Mouse (Mus musculus): ENCODE data around the gene Ercc6. TPM values are rescaled to one million over a fixed set of nuclear protein-coding genes. Genes with fewer than 3 reads are reported as not detected.

Gene Ercc6
- polyA plus RNA-seq, 1 experiment from 2014 or later, result 14.3 TPM

DNA sequence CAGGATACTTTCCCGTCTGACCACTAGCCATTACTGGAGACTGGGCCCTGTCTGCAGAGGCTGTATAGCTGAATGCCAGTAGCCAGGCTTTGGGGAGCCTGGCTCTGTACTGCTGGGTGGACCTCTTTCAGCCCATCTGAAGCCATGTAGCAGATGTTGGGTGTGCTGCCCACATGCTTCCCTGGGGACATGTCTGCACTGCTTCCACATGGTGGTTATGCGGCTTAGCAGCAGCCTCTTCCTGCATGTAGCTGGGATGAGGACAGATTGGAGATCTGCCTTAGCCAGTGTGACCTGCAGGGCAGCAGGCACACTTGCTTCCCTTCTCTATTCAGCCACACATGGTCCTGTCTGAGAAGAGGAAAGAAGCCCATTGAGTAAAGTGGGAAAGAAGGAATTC lies 9.0 kb downstream of the Ercc6 start:
- Histone ChIP-seq H3K27me3 (replicated peaks) (no peaks in the 10 kb centered on the region), H3K4me2 (no peak overlapping the region), H3K4me1 (no peaks in the 10 kb centered on the region), H3K9me3 (no peaks in the 10 kb centered on the region), H3K36me3 (peaks cover 32% of the 10 kb centered on the region), H3K27ac (no peak overlapping the region), H3K9ac (no peak overlapping the region), H3K4me3 (replicated peaks) (no peak overlapping the region)
- WGBS, result 90% methylated on average over 2 of the region's 2 CpGs
- no peak for ATAC-seq (ENCODE audit: insufficient read depth, low FRiP score, low read depth)

GRCm38 (mm10) chr14:32524071-32524470 lies 10.8 kb downstream of the Ercc6 start:
- Histone ChIP-seq H3K27ac (no peak overlapping the region), H3K27me3 (replicated peaks) (no peaks in the 10 kb centered on the region), H3K36me3 (peaks cover 24% of the 10 kb centered on the region), H3K9me3 (no peaks in the 10 kb centered on the region), H3K4me1 (no peaks in the 10 kb centered on the region), H3K4me2 (no peak overlapping the region), H3K9ac (no peak overlapping the region), H3K4me3 (replicated peaks) (no peak overlapping the region)
- 72% methylated on average over 1 of the region's 1 CpGs for WGBS
- no peak for ATAC-seq (ENCODE audit: insufficient read depth, low FRiP score, low read depth)

DNA sequence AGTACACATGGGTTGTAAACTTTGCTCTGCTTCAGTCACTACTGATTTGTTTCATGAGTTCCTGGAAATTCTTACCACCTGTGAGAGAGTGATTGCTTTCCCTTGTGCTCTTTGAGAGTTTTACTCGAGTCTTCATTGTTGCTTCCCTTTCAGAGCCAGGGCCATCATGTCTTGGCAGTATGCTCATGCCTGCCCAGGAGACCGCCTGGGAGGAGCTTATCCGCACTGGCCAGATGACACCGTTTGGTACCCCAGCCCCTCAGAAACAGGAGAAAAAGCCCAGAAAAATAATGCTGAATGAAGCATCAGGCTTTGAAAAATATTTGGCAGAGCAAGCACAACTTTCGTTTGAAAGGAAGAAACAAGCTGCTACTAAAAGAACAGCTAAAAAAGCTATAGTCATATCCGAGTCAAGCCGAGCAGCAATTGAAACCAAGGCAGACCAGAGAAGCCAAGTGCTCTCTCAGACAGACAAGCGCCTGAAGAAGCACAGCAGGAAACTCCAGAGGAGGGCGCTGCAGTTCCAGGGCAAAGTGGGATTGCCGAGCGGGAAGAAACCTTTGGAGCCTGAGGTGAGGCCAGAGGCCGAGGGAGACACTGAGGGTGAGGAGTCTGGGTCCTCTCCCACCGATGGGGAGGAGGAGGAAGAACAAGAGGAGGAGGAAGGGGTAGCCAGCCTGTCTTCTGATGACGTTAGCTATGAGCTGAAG lies 12.8 kb downstream of the Ercc6 start:
- H3K4me2 ChIP-seq, result no peak overlapping the region
- H3K9me3 ChIP-seq, result no peaks in the 10 kb centered on the region
- H3K4me3 ChIP-seq (replicated peaks), result no peak overlapping the region
- no peak overlapping the region for H3K9ac ChIP-seq
- no peaks in the 10 kb centered on the region for H3K27me3 ChIP-seq (replicated peaks)
- H3K27ac ChIP-seq, result no peak overlapping the region
- no peak for ATAC-seq (ENCODE audit: insufficient read depth, low FRiP score, low read depth)
- 83% methylated on average over 14 of the region's 14 CpGs for WGBS
- peaks cover 11% of the 10 kb centered on the region; the same call in 1 of the 2 replicates for H3K36me3 ChIP-seq
- no peaks in the 10 kb centered on the region for H3K4me1 ChIP-seq

GRCm38 (mm10) chr14:32527211-32527610 lies 13.9 kb downstream of the Ercc6 start:
- Histone ChIP-seq H3K27ac (no peak overlapping the region), H3K27me3 (replicated peaks) (no peaks in the 10 kb centered on the region), H3K36me3 (peaks cover 6% of the 10 kb centered on the region; the same call in 1 of the 2 replicates), H3K4me3 (replicated peaks) (no peak overlapping the region), H3K4me2 (no peak overlapping the region), H3K9ac (no peak overlapping the region), H3K9me3 (no peaks in the 10 kb centered on the region), H3K4me1 (no peaks in the 10 kb centered on the region)
- no peak for ATAC-seq (ENCODE audit: insufficient read depth, low FRiP score, low read depth)
- 91% methylated on average over 9 of the region's 9 CpGs for WGBS

DNA sequence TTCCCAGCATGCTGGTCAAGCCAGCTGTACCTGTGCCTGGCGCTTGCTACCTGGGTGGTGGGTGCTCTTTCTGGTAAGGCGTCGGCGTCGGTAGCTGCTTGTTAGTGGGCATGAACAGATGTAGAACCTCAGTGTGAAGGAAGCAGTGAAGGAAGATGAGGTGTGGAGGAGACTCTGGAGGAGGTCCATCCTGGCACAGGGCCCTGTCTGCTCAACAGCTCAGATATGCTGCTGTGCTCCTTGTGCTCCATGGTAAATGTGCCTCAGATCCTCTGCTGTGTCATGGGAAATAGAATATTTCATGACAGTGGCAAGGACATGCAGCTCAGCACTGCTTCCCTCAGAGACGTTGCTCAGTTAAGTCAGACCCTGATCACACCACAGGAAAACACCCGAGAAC lies 15.7 kb downstream of the Ercc6 start:
- no peaks in the 10 kb centered on the region for H3K27me3 ChIP-seq (replicated peaks)
- no peak overlapping the region for H3K4me3 ChIP-seq (replicated peaks)
- no peak overlapping the region for H3K27ac ChIP-seq
- H3K9ac ChIP-seq, result no peak overlapping the region
- no peaks in the 10 kb centered on the region for H3K9me3 ChIP-seq
- no peak for ATAC-seq (ENCODE audit: insufficient read depth, low FRiP score, low read depth)
- peaks cover 4% of the 10 kb centered on the region; the same call in 1 of the 2 replicates for H3K36me3 ChIP-seq
- 87% methylated on average over 7 of the region's 7 CpGs for whole genome bisulfite sequencing
- H3K4me2 ChIP-seq, result no peak overlapping the region
- no peaks in the 10 kb centered on the region for H3K4me1 ChIP-seq

DNA sequence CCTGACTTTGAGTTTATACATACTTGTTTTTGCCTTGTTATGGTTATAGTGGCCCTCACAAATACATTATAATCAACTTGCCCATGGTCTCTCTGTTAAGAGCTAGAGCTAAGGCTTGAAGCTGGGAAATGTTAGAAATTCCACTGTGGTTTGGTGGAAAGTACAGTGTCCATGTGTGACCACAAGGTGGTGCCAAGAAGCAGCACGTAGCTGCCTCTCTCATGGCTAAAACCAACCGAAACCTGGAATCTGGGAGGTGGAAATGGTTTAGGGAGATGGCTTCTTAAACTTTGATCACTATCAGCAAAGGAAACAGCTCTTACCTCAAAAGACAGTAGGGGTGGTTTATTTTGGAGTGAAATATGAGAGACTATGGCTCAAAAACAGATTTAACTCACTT lies 17.6 kb downstream of the Ercc6 start:
- no peak for ATAC-seq (ENCODE audit: insufficient read depth, low FRiP score, low read depth)
- Histone ChIP-seq H3K36me3 (peaks cover 8% of the 10 kb centered on the region), H3K4me1 (no peaks in the 10 kb centered on the region), H3K9me3 (no peaks in the 10 kb centered on the region), H3K4me3 (replicated peaks) (no peak overlapping the region), H3K27me3 (replicated peaks) (no peaks in the 10 kb centered on the region), H3K9ac (no peak overlapping the region), H3K27ac (no peak overlapping the region), H3K4me2 (no peak overlapping the region)
- 12% methylated on average over 2 of the region's 2 CpGs for WGBS

GRCm38 (mm10) chr14:32531371-32531770 lies 18.1 kb downstream of the Ercc6 start:
- H3K4me2 ChIP-seq, result no peak overlapping the region
- H3K27ac ChIP-seq, result no peak overlapping the region
- H3K9me3 ChIP-seq, result no peaks in the 10 kb centered on the region
- H3K4me1 ChIP-seq, result no peaks in the 10 kb centered on the region
- H3K36me3 ChIP-seq, result peaks cover 6% of the 10 kb centered on the region
- no peak overlapping the region for H3K4me3 ChIP-seq (replicated peaks)
- WGBS, result 80% methylated on average over 3 of the region's 3 CpGs
- no peaks in the 10 kb centered on the region for H3K27me3 ChIP-seq (replicated peaks)
- no peak for ATAC-seq (ENCODE audit: insufficient read depth, low FRiP score, low read depth)
- H3K9ac ChIP-seq, result no peak overlapping the region

DNA sequence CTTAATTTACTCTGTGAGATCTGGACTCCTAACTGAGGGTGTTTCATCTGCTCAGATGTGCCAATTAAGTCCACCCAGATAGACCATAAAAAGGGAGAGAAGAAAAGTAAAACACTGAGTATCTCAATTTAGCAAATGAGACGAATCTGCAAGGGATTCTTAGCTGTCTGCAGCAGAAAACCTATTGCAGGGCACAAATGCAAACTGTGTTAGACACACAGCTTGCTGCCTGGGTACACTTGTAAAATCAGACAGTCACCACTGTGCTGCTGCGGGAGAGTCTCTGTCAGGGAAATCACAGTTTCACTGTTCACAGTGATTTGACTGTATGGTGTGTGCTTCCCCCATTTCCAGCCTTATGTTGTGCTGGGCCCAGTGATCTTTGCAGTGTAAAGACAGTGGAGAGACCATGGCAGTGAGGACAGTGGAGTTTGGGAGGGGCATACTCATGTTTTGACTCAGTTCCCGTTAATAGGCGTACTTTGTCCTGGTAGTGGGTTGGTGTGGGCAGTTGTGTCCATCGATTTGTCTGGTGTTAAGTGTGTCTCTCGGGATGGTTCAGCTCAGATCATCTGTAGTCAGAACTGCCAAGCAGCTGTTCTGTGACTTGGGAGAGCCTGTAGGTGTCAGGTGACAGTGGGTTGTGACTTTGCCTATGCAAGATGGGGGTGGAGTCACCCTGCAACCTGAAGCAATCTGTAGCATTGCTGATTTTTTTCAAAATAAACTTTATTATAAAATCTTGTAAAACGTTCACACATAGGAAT lies 19.2 kb downstream of the Ercc6 start:
- 75% methylated on average over 7 of the region's 7 CpGs for WGBS
- H3K9me3 ChIP-seq, result no peaks in the 10 kb centered on the region
- H3K4me2 ChIP-seq, result no peak overlapping the region
- H3K9ac ChIP-seq, result no peak overlapping the region
- H3K36me3 ChIP-seq, result peaks cover 4% of the 10 kb centered on the region; the same call in 1 of the 2 replicates
- no peak overlapping the region for H3K27ac ChIP-seq
- no peaks in the 10 kb centered on the region for H3K27me3 ChIP-seq (replicated peaks)
- ATAC-seq (ENCODE audit: insufficient read depth, low FRiP score, low read depth), result no peak
- no peaks in the 10 kb centered on the region for H3K4me1 ChIP-seq
- H3K4me3 ChIP-seq (replicated peaks), result no peak overlapping the region

GRCm38 (mm10) chr14:32533148-32533520 lies 19.8 kb downstream of the Ercc6 start:
- Histone ChIP-seq H3K27me3 (replicated peaks) (no peaks in the 10 kb centered on the region), H3K27ac (no peak overlapping the region), H3K4me3 (replicated peaks) (no peak overlapping the region), H3K36me3 (peaks cover 4% of the 10 kb centered on the region; the same call in 1 of the 2 replicates), H3K9me3 (no peaks in the 10 kb centered on the region), H3K4me2 (no peak overlapping the region), H3K9ac (no peak overlapping the region), H3K4me1 (no peaks in the 10 kb centered on the region)
- ATAC-seq (ENCODE audit: insufficient read depth, low FRiP score, low read depth), result no peak
- 79% methylated on average over 3 of the region's 3 CpGs for WGBS

DNA sequence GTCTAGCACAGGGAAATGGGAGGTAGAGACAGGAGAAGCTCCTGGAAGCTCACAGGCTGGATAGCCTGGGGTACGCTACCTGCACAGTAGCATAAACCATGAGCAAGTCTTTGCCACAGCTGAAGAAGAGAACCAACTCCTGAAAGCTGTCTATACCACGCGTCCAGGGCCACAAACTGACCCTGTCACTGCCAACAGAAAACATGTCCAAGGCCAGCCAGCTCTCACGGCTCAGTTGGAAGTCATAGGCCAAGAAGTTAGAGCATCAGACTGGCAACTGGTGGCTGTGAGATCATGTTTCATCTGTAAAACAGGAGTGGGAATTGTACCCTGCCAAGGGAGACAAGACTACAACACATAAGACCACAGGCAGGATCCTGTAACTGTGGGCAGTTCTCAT lies 20.3 kb downstream of the Ercc6 start:
- ATAC-seq (ENCODE audit: insufficient read depth, low FRiP score, low read depth), result no peak
- Histone ChIP-seq H3K4me2 (no peak overlapping the region), H3K9me3 (no peaks in the 10 kb centered on the region), H3K36me3 (peaks cover 4% of the 10 kb centered on the region; the same call in 1 of the 2 replicates), H3K27me3 (replicated peaks) (no peaks in the 10 kb centered on the region), H3K9ac (no peak overlapping the region), H3K4me1 (no peaks in the 10 kb centered on the region), H3K27ac (no peak overlapping the region), H3K4me3 (replicated peaks) (no peak overlapping the region)
- 86% methylated on average over 4 of the region's 4 CpGs for WGBS

DNA sequence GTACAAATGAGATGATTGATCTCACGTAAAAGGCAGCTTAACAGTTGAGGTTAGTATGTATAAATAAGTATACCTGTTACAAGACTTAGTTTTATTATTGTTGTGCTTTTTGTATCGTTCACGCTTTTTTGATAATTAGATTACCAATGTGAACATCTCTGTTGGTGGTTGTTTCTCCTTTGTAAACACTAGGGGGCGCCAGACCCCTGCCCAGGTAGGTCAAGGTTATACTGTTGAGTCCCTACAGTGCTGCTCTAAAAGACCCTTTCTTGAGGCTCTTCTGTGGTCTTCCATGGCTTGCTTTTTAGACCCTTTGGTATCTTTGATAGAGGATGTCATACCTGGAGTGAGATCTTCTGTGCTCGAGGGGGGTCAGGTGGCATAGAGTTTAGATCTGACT lies 20.8 kb downstream of the Ercc6 start:
- Histone ChIP-seq H3K27ac (no peak overlapping the region), H3K9me3 (no peaks in the 10 kb centered on the region), H3K36me3 (peaks cover 4% of the 10 kb centered on the region; the same call in 1 of the 2 replicates), H3K27me3 (replicated peaks) (no peaks in the 10 kb centered on the region), H3K4me2 (no peak overlapping the region), H3K4me1 (no peaks in the 10 kb centered on the region), H3K9ac (no peak overlapping the region), H3K4me3 (replicated peaks) (no peak overlapping the region)
- 73% methylated on average over 5 of the region's 5 CpGs for WGBS
- no peak for ATAC-seq (ENCODE audit: insufficient read depth, low FRiP score, low read depth)

GRCm38 (mm10) chr14:32536763-32537162 lies 23.4 kb downstream of the Ercc6 start:
- Histone ChIP-seq H3K27me3 (replicated peaks) (no peaks in the 10 kb centered on the region), H3K36me3 (peaks cover 4% of the 10 kb centered on the region; the same call in 1 of the 2 replicates), H3K9ac (no peak overlapping the region), H3K9me3 (no peaks in the 10 kb centered on the region), H3K4me1 (no peaks in the 10 kb centered on the region), H3K27ac (no peak overlapping the region), H3K4me3 (replicated peaks) (no peak overlapping the region), H3K4me2 (no peak overlapping the region)
- no peak for ATAC-seq (ENCODE audit: insufficient read depth, low FRiP score, low read depth)
- 49% methylated on average over 9 of the region's 9 CpGs for WGBS
